Mouse (Mus musculus) hindbrain, embryonic 16.5 days (tissue): Measurements from ENCODE around the gene Rubcn. TPM values are rescaled to one million over a fixed set of nuclear protein-coding genes. Genes with fewer than 3 reads are reported as not detected.

Experiments
- polyA plus RNA-seq: library from polyadenylated mRNA; unstranded; fragments of >200 nt; fragmentation: Nextera tagmentation; extraction: Ambion mirVana; gene quantifications from 2 replicates; pipeline ENCODE4 v1.2.1, GENCODE M21; 2015

Rubcn gene
- polyA plus RNA-seq, 1 experiment from 2014 or later, result 35.3 TPM

Other genes with a start within 250 kb of the Rubcn start
- gene Tnk2, start 233.9 kb downstream of the Rubcn start, polyA plus RNA-seq, result 19.3 and 22.6 TPM in 2 replicates
- gene Muc4, start 141.9 kb downstream of the Rubcn start, polyA plus RNA-seq, result not detected in 2 replicates
- gene Muc20, start 80.3 kb downstream of the Rubcn start, polyA plus RNA-seq, result not detected in 2 replicates
- gene Smbd1, start 67.3 kb downstream of the Rubcn start, polyA plus RNA-seq, result not detected in 2 replicates
- 103 and 104 TPM in 2 replicates for gene Fyttd1, start 266 bp downstream of the Rubcn start, polyA plus RNA-seq
- 25.7 and 33.6 TPM in 2 replicates for gene Lrch3, start 36.3 kb upstream of the Rubcn start, polyA plus RNA-seq
- 7.5 and 7.9 TPM in 2 replicates for gene Iqcg, start 178.5 kb upstream of the Rubcn start, polyA plus RNA-seq
- gene Rpl35a, start 178.7 kb upstream of the Rubcn start, polyA plus RNA-seq, result 370 and 392 TPM in 2 replicates
- gene Lmln, start 184.8 kb upstream of the Rubcn start, polyA plus RNA-seq, result 3.2 and 4.1 TPM in 2 replicates